Mouse (Mus musculus) stomach, embryonic 14.5 days (tissue): ENCODE measurements around the gene Dst. TPM values are rescaled to one million over a fixed set of nuclear protein-coding genes. Genes with fewer than 3 reads are reported as not detected.

Experiments
- ATAC-seq: fragments of 200-750 bp; cut with Nextera tagmentation; 2 replicates; pipeline ENCODE4 v1.8.0; 2017; ENCODE audit warnings: low read depth, moderate TSS enrichment; ENCODE audit not compliant: insufficient number of reproducible peaks, insufficient read depth, low FRiP score
- H3K27ac ChIP-seq: fragments of 300-500 bp; sonication (generic); 2 replicates; pipeline ENCODE4 v1.5.1; 2014; ENCODE audit warnings: mild to moderate bottlenecking, low read length, moderate library complexity, mixed read lengths
- H3K27me3 ChIP-seq: fragments of 300-500 bp; sonication (generic); 2 replicates; pipeline ENCODE4 v1.6.1; 2014; ENCODE audit warnings: low read length, control low read depth, mixed read lengths; ENCODE audit not compliant: control insufficient read depth, insufficient read depth
- H3K36me3 ChIP-seq: fragments of 300-500 bp; sonication (generic); 2 replicates; pipeline ENCODE4 v1.6.1; 2014; ENCODE audit warnings: mild to moderate bottlenecking, control low read depth, low read length, moderate library complexity, mixed read lengths; ENCODE audit not compliant: control insufficient read depth, insufficient read depth
- H3K4me1 ChIP-seq: fragments of 300-500 bp; sonication (generic); 2 replicates; pipeline ENCODE4 v1.6.1; 2014; ENCODE audit warnings: low read length, control low read depth, mixed read lengths; ENCODE audit not compliant: control insufficient read depth, insufficient read depth
- H3K4me2 ChIP-seq: fragments of 300-500 bp; sonication (generic); replicated peaks from 2 replicates; pipeline ENCODE4 v1.6.1; 2014; ENCODE audit warnings: low read depth, low read length, control low read depth
- H3K4me3 ChIP-seq: fragments of 300-500 bp; sonication (generic); 2 replicates; pipeline ENCODE4 v1.5.1; 2014; ENCODE audit warnings: low read depth, low read length, control low read depth
- H3K9ac ChIP-seq: fragments of 300-500 bp; sonication (generic); replicated peaks from 2 replicates; pipeline ENCODE4 v1.6.1; 2014; ENCODE audit warnings: low read depth, mild to moderate bottlenecking, control low read depth, low read length, moderate library complexity, mixed read lengths
- H3K9me3 ChIP-seq: fragments of 300-500 bp; sonication (generic); 2 replicates; pipeline ENCODE4 v1.6.1; 2016; ENCODE audit warnings: low read depth, low read length, control low read depth; ENCODE audit not compliant: control insufficient read depth
- WGBS: fragments of 180-500 bp; shearing (Covaris S2); extraction: QIAGEN DNeasy Blood & Tissue Kit; methylation state at CpG from one replicate; pipeline ENCODE4 v1.1.7; 2014; 5-methylcytosine and 5-hydroxymethylcytosine counted together
- polyA plus RNA-seq: library from polyadenylated mRNA; unstranded; fragments of >200 nt; fragmentation: Nextera tagmentation; extraction: Ambion mirVana; gene quantifications from 2 replicates; pipeline ENCODE4 v1.2.1, GENCODE M21; 2014

Dst gene
- polyA plus RNA-seq, 1 experiment from 2014 or later: 42.0 TPM

DNA sequence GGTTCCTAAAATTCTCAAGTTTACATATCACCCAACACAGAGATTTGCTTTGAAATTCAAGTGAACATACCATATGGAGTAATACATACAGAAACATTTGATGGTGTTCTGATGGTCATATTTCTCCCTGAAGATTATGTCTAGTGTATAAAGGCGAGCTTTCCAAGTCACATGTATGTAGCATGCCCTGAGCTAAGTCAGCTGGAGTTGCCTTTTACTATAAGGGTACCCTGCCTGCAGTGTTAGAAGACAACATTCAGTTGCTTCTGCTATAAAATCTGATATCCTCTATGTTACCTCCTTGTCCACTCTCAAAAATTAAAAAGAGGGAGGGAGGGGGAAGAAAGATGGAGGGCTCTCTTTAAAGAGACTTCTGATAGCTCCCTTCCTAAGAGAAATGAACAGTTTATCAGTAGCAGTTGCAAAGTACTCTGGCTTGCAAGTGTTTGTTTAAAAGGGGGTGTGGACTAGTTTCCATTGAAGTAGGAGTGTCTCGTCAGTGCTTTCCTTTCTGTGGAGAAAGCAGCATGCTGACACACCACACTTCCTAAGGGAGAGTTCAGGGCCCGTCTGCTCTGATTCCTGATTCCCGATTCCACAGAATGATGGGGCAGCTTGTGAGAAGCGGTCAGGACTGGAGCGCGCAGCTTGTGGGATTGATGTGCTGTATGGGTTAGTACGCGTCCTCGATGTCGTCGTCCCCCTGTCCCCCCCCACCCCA, 168.8 kb downstream of the Dst start:
- WGBS: 12% methylated on average over 12 of the region's 12 CpGs

DNA sequence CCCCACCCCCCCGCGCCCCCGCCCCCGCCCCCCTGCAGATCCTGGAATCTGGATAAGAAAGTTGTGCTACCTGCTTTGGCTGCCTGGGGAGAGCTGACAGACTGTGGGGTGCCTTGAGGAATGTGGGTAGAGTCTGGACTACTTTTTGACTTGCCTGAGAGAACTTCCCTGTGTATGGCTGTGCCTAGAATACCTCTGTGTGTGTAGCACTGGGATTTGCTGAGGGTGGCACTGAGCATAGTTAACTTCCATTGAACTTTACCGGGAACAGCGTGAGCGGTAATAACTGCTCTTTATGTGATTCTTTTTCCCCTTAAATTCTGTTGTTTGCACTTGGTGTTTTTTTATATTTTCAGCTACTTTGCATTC, 169.4 kb downstream of the Dst start:
- peaks cover 9% of the 10 kb centered on the region; the same call in 1 of the 2 replicates for H3K4me1 ChIP-seq
- no peak overlapping the region for H3K4me3 ChIP-seq
- H3K27ac ChIP-seq: no peak overlapping the region
- WGBS: 23% methylated on average over 7 of the region's 7 CpGs
- H3K36me3 ChIP-seq: no peaks in the 10 kb centered on the region
- peak overlapping the region; percentile 26; the same call in 1 of the 2 replicates for H3K4me2 ChIP-seq
- no peaks in the 10 kb centered on the region for H3K27me3 ChIP-seq
- no peak overlapping the region for H3K9ac ChIP-seq
- no peaks in the 10 kb centered on the region for H3K9me3 ChIP-seq
- ATAC-seq: 0 out of 2 replicates have a peak, but pooled peaks have one; percentile 49

More for the DNA sequence above, 168.8 kb downstream of the Dst start:
- Histone ChIP-seq H3K27me3 (no peaks in the 10 kb centered on the region), H3K27ac (no peak overlapping the region), H3K4me2 (peak overlapping the region; percentile 26), H3K4me1 (peaks cover 9% of the 10 kb centered on the region; the same call in 1 of the 2 replicates), H3K9me3 (no peaks in the 10 kb centered on the region), H3K36me3 (no peaks in the 10 kb centered on the region), H3K9ac (no peak overlapping the region), H3K4me3 (no peak overlapping the region)
- ATAC-seq: peak; percentile 83

DNA sequence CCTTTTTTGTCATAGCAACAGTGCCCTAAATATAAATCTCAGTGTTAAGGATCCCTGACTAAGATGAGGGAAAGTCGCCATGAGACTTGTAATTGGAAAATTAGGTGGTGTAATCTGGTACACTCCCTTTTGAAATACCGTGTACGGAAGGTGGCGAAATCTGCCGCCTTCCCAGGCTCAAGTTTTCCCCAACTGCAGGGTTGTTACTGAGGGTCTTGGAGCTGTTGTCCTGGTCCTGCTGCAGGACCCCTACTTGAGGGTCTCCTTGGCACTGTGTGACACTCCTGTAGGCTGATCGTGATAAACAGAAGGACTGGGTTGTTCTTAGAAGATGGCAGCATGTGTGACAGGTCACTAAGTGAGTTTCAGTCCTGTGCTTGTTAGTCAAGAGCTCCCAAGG, 169.9 kb downstream of the Dst start:
- Histone ChIP-seq H3K27me3 (no peaks in the 10 kb centered on the region), H3K27ac (no peak overlapping the region), H3K9ac (no peak overlapping the region), H3K36me3 (no peaks in the 10 kb centered on the region), H3K9me3 (no peaks in the 10 kb centered on the region), H3K4me2 (0 out of 2 replicates have a peak overlapping the region, but pooled peaks have one; percentile 26), H3K4me3 (no peak overlapping the region), H3K4me1 (peaks cover 9% of the 10 kb centered on the region; the same call in 1 of the 2 replicates)
- ATAC-seq: no peak
- WGBS: 84% methylated on average over 6 of the region's 6 CpGs

DNA sequence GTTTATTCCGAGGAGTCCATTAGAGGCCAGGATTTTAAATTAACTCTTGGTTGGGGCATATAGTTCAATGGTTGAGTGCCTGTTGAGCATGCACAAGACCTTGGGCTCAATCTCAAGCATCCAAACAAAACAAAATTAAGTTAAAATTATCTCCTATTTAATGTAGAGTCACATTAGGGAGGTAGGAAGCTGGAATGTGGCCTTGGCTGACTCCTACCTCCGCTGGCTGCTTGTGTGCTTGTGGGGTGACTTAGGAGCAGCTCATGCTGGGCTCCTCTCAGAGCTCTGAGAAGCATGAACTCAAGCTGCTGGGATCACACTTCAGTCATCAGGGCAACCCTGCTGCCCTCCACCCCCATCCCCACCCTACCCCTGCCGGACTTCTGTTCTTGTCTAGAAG, 181.0 kb downstream of the Dst start:
- H3K4me3 ChIP-seq: no peak overlapping the region
- H3K27me3 ChIP-seq: no peaks in the 10 kb centered on the region
- no peak for ATAC-seq
- H3K9ac ChIP-seq: no peak overlapping the region
- no peaks in the 10 kb centered on the region for H3K9me3 ChIP-seq
- no peaks in the 10 kb centered on the region for H3K36me3 ChIP-seq
- H3K27ac ChIP-seq: no peak overlapping the region
- H3K4me2 ChIP-seq: no peak overlapping the region
- H3K4me1 ChIP-seq: no peaks in the 10 kb centered on the region
- WGBS: 86% methylated on average over 3 of the region's 3 CpGs

DNA sequence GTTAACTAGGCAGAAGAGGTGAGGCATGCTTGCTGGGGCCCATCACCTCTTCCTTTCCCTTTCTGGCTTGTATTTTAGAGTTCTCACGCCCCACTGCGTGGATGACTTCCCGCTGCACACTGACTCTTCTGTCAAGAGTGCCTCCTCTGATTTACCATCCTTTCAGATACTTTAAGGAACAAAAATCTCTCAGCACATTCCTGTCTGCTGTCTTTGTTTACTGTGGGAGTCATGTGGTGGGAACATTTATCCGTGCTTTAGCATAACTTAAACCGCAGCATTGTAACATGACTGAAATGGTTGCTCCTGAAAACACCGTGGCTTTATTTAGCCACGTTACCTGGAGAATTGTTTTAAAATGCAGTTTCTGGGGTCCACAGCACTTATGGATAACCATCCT, 182.7 kb downstream of the Dst start:
- Histone ChIP-seq H3K9ac (no peak overlapping the region), H3K4me2 (no peak overlapping the region), H3K36me3 (no peaks in the 10 kb centered on the region), H3K4me3 (no peak overlapping the region), H3K27me3 (no peaks in the 10 kb centered on the region), H3K27ac (no peak overlapping the region), H3K4me1 (no peaks in the 10 kb centered on the region), H3K9me3 (no peaks in the 10 kb centered on the region)
- ATAC-seq: no peak
- WGBS: 33% methylated on average over 7 of the region's 7 CpGs

DNA sequence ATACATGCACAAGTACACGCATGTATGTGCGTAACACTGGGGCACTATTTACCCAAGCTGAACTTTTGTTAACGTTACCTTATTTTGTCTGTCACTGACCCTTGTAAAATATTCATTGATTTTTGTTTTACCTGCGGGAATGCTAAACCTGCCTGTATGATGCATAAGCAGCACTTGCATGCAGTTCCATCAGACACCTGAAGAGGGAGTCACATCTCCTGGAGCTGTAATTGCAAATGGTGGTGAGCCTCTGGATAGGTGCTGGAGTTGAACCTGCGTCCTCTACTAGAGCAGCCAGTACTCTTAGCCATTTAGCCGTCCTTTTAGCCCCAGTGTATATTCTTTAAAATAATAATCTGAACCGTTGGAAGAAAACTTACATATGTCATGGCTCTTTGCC, 185.6 kb downstream of the Dst start:
- no peak overlapping the region for H3K27ac ChIP-seq
- H3K4me1 ChIP-seq: no peaks in the 10 kb centered on the region
- H3K4me2 ChIP-seq: no peak overlapping the region
- H3K4me3 ChIP-seq: no peak overlapping the region
- H3K9ac ChIP-seq: no peak overlapping the region
- H3K27me3 ChIP-seq: no peaks in the 10 kb centered on the region
- no peaks in the 10 kb centered on the region for H3K9me3 ChIP-seq
- no peak for ATAC-seq
- H3K36me3 ChIP-seq: no peaks in the 10 kb centered on the region
- 86% methylated on average over 7 of the region's 7 CpGs for WGBS

DNA sequence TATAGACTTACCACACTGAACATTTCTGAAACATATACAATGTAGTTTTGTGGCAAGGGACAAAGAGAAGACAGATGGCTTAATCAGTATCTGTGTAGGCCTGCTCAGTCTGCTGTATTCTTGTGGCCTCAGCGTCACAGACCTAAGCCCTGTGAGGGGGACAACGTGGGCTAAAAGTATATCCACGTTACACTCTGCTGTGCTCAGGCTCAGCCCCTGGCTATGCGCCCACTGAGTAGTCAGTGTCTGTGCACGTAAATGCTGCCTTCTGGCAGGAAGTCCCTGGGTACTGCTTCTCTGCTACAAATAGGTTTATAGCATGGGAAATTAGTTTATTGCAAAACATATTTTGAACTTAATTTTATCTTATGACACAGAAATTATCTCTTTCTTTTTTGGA, 186.3 kb downstream of the Dst start:
- Histone ChIP-seq H3K27me3 (no peaks in the 10 kb centered on the region), H3K4me3 (no peak overlapping the region), H3K4me2 (no peak overlapping the region), H3K4me1 (no peaks in the 10 kb centered on the region), H3K36me3 (no peaks in the 10 kb centered on the region), H3K9me3 (no peaks in the 10 kb centered on the region), H3K9ac (no peak overlapping the region), H3K27ac (no peak overlapping the region)
- no peak for ATAC-seq
- WGBS: 68% methylated on average over 5 of the region's 5 CpGs

DNA sequence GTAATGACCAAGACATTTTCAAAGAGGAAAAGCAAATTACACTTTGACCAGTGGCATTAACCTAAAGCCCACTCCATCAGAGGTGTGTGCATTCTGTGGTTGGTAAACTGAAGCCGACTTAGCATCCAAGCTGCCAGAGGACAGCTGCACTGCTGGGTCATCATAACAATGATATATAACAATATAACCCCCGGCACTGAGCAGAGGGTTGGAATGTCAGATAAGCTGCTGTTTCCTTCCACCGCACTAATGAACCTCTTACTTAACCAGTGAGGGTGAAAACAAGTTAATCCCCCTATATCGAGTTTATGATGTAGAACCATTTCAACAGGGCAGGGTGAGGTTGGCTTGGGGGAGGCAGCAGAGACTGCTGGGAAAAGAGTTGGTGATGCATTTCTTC, 187.1 kb downstream of the Dst start:
- 24% methylated on average over 4 of the region's 4 CpGs for WGBS
- Histone ChIP-seq H3K27me3 (no peaks in the 10 kb centered on the region), H3K4me1 (no peaks in the 10 kb centered on the region), H3K4me2 (no peak overlapping the region), H3K9me3 (no peaks in the 10 kb centered on the region), H3K4me3 (no peak overlapping the region), H3K36me3 (no peaks in the 10 kb centered on the region), H3K27ac (no peak overlapping the region), H3K9ac (no peak overlapping the region)
- no peak for ATAC-seq

DNA sequence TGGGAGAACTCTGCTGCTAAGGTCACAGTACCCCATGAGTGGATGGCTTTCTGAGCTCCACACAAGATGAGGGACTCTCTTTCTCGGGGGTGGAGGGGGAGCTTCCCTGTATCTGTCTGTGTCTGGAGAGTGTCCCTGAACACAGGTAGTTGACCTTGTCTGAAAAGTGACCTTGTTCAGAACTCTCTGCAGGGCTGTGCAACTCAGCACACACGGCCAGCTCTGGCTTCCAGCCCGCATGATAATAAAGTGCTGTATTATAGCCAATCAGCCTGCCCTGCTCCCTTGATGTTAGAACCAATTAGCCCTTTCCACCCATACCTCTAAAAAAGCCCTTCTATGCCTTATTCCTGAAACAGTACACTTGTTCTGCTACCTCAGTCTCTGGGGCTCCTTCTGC, 188.9 kb downstream of the Dst start:
- no peak overlapping the region for H3K9ac ChIP-seq
- H3K9me3 ChIP-seq: no peaks in the 10 kb centered on the region
- no peaks in the 10 kb centered on the region for H3K27me3 ChIP-seq
- H3K4me1 ChIP-seq: no peaks in the 10 kb centered on the region
- H3K4me2 ChIP-seq: no peak overlapping the region
- H3K27ac ChIP-seq: no peak overlapping the region
- 62% methylated on average over 3 of the region's 3 CpGs for WGBS
- ATAC-seq: no peak
- no peaks in the 10 kb centered on the region for H3K36me3 ChIP-seq
- no peak overlapping the region for H3K4me3 ChIP-seq
